Mouse (Mus musculus) heart, adult 11 months (tissue): ENCODE measurements around the gene Nudt17.
"Not testable (repeated sequence)": the region's sequence is repeated elsewhere in the genome, so short reads cannot be mapped to it uniquely, and the experiment has no call there.

Experiments used
- DNase-seq: peaks from one replicate; pipeline ENCODE4 v3.0.0; 2022

Gene Nudt17

DNA sequence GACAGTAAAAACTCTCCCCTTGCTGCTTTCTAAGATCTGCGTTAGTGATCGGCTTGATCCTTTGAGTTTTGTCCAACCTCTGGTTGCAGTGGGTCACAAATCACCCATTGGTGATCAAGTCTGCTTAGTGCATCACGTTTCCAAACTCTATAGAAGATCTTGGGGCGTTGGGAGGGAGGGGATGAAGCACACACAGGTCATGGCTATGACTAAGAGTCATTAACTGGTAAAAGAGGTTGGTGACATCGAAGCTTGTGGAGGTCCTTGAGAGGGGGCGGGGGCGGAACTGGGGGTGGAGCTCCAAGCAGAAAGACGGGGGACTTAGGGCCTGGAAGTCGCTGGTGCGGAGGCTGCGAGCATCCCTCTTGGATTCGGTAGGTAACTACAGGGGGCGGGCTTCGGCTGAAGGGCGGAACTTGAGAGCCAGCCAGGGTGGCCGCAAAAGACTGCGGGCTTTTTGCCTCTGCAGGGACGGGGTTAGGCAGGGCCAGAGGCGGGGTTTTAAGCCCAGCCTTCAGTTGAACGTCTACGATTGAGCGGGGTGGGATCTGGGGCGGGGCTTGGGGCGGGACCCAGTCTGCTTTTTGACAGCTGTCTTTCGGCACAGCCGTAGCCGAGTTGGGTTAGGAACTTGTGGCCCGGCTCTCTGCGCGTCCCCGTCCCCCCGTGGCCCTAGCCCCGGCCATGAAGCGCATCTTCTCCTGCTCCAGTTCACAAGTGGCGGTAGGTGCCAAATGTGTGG lies 38.5 kb downstream of the Nudt17 start, which contains the start of gene Ankrd35:
Gene Ankrd35 (plus strand): TSS at position 405 of the 742 bp plus-strand sequence.
- peak; percentile 98 for DNase-seq

DNA sequence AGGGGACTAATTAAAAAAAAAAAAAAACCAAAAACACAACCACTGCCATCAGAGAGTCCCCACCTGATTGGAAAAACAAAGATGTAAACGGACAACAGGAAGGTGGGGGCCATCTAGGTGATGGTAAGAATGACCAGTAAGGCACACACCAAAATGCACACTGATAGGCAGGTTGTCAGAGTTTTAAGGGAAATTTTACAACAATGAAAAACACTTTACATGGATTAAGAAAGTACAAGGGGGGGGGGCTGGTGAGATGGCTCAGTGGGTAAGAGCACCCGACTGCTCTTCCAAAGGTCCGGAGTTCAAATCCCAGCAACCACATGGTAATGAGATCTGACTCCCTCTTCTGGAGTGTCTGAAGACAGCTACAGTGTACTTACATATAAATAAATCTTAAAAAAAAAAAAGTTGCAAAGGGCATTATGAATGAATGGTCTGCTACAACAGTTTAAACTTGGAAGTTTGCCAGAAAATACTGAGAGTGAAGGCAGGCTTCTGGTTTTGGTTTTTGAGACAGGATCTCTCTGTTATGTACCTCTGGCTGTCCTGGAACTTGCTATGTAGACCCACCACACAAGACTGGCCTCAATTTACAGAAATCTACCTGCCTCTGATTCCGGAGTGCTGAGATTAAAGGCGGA lies 39.8 kb downstream of the Nudt17 start:
- no peak for DNase-seq

GRCm38 (mm10) chr3:96667316-96667715 lies 41.0 kb downstream of the Nudt17 start:
- no peak for DNase-seq

GRCm38 (mm10) chr3:96666916-96667315 lies 41.4 kb downstream of the Nudt17 start:
- no peak for DNase-seq

DNA sequence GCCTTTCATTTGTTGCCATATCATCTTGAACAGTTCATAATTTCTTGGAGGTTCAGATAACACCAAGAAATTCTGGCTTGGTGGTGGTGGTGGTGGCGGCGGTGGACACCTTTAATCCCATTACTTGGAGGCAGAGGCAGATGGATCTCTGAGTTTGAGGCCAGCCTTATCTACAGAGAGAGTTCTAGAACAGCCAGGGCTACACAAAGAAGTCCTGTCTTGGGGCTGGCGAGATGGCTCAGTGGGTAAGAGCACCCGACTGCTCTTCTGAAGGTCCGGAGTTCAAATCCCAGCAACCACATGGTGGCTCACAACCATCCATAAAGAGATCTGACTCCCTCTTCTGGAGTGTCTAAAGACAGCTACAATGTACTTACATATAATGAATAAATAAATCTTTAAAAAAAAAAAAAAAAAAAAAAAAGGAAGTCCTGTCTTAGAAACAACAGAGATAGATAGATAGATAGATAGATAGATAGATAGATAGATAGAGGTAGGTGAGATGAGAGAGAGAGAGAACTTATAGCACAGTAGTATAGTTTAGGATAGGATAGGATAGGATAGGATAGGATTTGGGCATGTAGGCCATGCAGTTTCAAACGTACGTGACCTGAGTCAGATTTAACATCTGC lies 42.5 kb downstream of the Nudt17 start:
- not testable (repeated sequence) for DNase-seq

DNA sequence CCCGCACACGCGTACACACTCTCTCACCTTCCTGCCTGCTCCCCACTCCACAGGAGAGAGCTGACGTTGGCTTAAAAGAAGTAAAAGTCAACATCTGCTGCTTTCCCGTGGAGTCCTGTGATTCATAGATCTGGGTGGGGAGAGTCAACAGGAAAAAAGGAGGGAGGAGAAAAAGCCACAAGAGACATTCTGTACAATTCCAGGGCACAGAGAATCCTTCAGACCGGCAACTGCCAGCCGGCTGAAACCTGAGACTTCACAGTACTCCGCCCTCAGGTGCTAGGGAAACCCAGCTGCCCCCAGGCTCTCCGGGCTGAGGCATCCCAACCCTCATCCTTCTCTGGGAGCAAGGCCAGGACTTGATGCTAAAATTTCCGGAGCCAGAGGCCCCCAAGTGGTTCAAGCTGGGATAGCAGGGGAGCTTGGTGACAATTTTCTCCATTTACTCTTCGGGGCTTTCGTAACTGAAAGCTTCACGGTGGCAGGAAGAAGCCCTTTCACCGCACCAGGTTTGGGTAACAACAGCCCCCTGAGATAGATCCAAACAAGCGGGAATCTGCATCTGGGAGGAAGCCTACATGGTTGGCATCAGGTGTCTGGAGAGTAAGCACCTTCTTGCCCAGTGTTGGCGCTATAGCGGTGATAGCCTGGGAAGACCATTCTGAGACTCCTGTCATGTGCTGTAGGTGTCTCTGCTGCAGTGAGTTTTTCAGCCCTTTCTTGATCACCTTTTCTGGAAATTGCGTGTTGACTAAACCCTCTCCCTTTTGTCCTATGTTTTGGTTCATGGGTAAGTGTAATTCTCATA lies 44.7 kb downstream of the Nudt17 start:
- DNase-seq = peak; percentile 96

DNA sequence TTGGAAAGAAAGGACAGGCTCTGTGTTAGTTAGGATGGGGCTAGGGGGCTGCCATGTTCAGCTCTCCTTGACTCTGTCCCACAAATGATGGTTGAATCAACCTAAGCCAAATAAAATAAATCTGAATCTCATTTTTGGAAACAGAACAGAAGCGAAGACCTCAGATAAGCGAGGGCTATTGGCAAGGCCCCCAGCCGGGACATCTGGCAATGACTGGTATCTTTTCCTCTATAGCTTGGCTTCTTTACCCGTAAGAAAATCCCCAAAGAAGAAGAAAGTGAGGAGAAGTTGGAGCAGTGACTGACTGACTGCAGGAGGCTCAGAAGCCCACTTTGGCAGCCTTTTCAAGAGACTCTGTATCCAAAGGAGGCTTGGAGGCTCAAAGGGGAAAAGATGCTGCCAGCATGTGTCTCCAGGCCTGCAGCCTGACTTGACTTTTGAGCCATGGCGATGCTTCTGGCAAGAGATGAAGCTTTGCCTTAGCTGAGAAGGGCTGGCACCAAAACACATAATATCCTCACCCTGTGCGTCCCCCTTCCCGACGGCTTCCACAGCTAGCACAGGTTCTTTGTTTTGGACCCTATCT lies 45.5 kb downstream of the Nudt17 start:
- DNase-seq = no peak

GRCm38 (mm10) chr3:96660901-96661300 lies 47.5 kb downstream of the Nudt17 start:
- DNase-seq = no peak
